Mouse (Mus musculus): ENCODE results near the gene Skap1.

DNA sequence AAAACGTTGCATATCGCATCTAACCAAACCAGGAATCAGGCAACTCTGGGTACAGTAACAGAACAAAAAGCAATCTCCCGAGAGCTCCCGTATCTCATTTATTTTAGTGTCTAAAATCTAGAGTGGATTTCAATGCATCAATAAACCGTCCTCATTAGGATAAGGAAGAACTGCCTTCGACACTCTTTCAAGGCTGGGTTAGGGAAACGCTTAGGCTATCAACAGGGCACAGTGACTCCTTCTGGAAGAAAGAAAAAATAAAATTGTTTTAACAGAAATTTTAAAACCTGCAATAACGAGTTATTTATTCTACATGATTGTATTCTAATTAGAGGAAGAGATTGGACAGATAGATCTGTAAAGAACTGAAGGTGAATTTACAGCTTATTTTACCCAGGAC, 82.0 kb downstream of the Skap1 start:
- TF ChIP-seq CTCF (IDR thresholded peaks at IDR 0.05; ENCODE audit: low read depth): no peak
- no peak for TF ChIP-seq EP300 (IDR thresholded peaks at IDR 0.05; ENCODE audit: low read depth)
